Mouse (Mus musculus): Measurements from ENCODE around the gene Gm49373. TPM values are rescaled to one million over a fixed set of nuclear protein-coding genes. Genes with fewer than 3 reads are reported as not detected.

The Gm49373 gene
- polyA plus RNA-seq, 1 experiment from 2014 or later: 0.82 TPM

DNA sequence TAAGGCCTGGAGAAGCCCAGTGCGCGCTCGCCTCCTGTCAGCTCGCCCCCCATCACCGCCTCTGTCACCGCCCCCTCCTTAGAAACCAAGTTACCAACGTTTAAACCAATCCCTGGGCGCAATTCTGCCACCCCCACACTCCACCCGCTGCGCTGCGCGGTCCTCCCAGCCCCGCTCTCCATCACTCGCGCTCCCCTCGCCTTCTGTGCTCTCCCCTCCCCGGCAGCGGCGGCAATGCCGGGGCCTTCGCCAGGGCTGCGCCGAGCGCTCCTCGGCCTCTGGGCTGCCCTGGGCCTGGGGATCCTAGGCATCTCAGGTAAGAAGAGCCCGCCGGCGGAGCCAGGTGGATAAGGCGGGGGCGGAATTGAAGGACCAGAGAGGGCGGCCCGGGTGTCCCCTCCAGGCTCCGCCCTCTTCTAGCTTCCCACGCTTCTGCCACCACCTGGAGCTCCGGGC lies 41.0 kb downstream of the Gm49373 start, which contains the start of gene Icam5:
Icam5 (plus strand) TSS at position 178 of the 456 bp plus-strand sequence.
- Histone ChIP-seq H3K4me1 (peaks cover 74% of the 10 kb centered on the region), H3K9me3 (no peaks in the 10 kb centered on the region), H3K27ac (peak within 1 kb of the TSS; percentile 5; the same call in 1 of the 2 replicates), H3K36me3 (replicated peaks) (no peaks in the 10 kb centered on the region), H3K4me3 (peak within 1 kb of the TSS; percentile 50), H3K27me3 (ENCODE audit: poor library complexity, severe bottlenecking) (peaks cover 100% of the 10 kb centered on the region)
- under 1% methylated on average over 35 of the region's 35 CpGs for WGBS
- DNase-seq (ENCODE audit: extremely low spot score, low spot score): peak; percentile 39

DNA sequence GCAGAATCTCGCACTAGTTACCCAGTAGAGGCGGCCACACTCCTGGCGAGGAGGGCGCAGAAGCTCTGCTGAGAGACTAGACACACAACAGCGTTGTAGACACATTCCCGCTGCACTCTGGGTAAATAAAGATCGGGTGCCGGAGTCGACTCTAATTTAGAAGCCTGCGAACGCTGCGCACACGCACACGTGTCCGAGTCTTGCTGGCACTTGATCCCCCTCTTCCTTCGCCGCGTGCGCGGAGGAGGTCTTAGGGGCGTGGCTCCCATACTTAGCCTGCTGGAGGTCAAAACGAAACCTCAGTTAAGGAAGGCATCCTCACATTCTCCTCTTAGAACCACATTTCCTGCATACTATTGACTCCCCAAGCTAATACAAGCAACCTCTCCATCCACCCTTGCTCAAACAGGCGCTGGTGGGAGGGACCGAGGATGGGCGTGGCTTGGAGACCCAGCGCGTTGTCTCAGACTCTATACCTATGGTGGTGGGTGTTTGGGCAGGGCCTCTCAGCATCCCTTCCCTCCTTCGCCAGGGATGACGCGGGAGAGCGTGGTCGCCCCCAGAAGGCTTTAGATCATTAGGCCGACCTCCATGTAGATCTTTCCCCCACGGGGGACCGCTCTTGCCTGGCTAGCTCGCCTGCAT lies 41.5 kb downstream of the Gm49373 start:
- DNase-seq (ENCODE audit: extremely low spot score, low spot score): peak; percentile 60
- 0% methylated on average over 36 of the region's 36 CpGs for WGBS
- Histone ChIP-seq H3K4me1 (peaks cover 68% of the 10 kb centered on the region), H3K36me3 (replicated peaks) (no peaks in the 10 kb centered on the region), H3K27ac (no peak overlapping the region), H3K4me3 (peak overlapping the region; percentile 50), H3K9me3 (no peaks in the 10 kb centered on the region), H3K27me3 (ENCODE audit: poor library complexity, severe bottlenecking) (peaks cover 100% of the 10 kb centered on the region)

DNA sequence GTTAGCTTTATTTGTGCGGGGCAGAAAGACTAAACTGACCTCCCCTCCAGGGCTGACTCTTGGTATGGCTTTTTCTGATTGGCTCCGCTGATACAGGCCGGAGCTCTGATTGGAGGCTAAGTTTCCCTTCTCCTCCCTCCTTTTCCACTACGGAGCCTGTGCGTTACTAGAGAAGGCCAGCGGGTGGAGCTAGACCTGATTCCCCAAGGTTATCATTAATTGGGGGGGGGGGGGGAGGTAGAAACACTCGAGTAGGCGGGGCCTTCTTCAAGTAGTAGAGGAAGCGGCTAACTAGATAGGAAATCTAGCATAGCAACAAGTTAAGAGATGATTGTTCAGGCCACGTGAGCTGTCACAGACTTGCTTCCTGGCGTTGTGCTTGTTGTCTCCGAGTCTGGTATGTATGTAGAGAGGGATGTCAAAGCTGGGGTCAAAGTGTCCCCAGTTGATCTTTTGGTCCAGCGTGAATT lies 42.1 kb downstream of the Gm49373 start:
- peaks cover 63% of the 10 kb centered on the region for H3K4me1 ChIP-seq

DNA sequence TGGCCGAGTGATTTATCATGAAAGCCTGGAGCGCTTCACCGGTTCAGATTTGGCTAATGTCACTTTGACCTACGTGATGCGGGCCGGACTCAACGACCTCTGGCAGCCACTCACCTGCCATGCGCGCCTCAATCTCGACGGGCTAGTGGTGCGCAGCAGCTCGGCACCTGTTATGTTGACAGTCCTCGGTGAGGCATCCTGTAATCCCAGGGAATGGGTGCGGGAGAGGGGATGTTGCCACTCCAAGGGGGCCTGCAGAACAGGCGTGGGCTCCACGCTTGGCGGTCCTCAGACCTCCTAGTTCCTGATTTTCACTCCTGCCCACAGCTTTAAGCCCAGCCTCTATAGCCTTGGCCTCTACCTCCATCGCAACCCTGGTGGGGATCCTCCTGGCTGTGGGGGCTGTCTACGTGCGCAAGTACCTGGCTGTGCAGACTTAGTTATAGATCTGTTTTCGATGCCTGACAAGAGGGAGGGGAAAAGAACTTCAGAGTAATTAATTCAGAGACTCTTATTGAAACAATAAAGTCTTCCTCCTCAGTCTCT lies 42.8 kb downstream of the Gm49373 start:
- 21% methylated on average over 22 of the region's 22 CpGs for WGBS

More for the DNA sequence above, 42.1 kb downstream of the Gm49373 start:
- Histone ChIP-seq H3K27me3 (ENCODE audit: poor library complexity, severe bottlenecking) (peaks cover 100% of the 10 kb centered on the region), H3K27ac (no peak overlapping the region), H3K9me3 (no peaks in the 10 kb centered on the region), H3K36me3 (replicated peaks) (no peaks in the 10 kb centered on the region), H3K4me3 (peak overlapping the region; percentile 50)
- peak; percentile 81 for DNase-seq (ENCODE audit: extremely low spot score, low spot score)
- WGBS: under 1% methylated on average over 13 of the region's 13 CpGs

DNA sequence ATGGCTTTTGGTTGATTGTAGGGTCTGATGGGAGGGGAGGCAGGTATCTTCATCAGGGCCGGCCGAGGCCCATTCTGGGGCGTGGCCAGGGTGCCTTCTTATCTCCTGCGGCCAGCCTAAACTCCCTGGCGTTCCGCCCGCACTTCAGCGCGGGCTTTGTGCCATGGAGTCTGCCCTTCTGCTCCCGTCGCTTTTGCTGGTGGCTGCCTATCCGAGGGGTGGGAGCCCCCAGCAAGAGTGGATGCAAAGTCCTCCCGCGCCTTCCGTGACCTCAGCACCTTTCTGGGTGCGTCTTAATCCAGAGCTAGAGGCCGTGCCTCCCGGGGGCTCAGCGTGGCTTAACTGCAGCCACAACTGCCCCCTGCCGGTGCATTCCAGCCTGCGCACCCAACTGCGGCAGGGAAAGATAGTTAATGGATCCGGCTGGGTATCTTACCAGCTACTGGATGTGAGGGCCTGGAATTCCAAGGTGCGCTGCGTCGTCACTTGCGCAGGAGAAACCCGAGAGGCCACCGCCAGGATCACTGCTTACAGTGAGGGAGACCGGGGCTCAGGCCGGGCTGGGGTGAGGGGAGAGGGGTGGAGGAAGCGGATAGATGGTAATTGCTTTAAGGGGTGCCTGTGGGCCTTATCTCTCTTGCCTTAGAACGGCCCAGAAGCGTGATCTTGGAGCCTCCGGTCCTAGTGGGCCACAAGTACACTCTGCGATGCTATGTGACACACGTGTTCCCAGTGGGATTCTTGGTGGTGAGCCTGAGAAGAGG lies 43.4 kb downstream of the Gm49373 start, which contains the start of gene Icam4:
Icam4 (plus strand) TSS at position 83 of the 764 bp plus-strand sequence.
- Histone ChIP-seq H3K36me3 (replicated peaks) (no peaks in the 10 kb centered on the region), H3K27me3 (ENCODE audit: poor library complexity, severe bottlenecking) (peaks cover 95% of the 10 kb centered on the region), H3K4me1 (peaks cover 52% of the 10 kb centered on the region), H3K9me3 (no peaks in the 10 kb centered on the region), H3K27ac (peak within 1 kb of the TSS; percentile 76), H3K4me3 (peak within 1 kb of the TSS; percentile 50)
- 1% methylated on average over 37 of the region's 37 CpGs for WGBS
- peak; percentile 79 for DNase-seq (ENCODE audit: extremely low spot score, low spot score)

More for the DNA sequence above, 42.8 kb downstream of the Gm49373 start:
- 0 out of 2 replicates have a peak overlapping the region, but pooled peaks have one; percentile 76 for H3K27ac ChIP-seq
- no peaks in the 10 kb centered on the region for H3K36me3 ChIP-seq (replicated peaks)
- H3K4me1 ChIP-seq: peaks cover 59% of the 10 kb centered on the region
- H3K4me3 ChIP-seq: peak overlapping the region; percentile 50
- H3K9me3 ChIP-seq: no peaks in the 10 kb centered on the region
- no peak for DNase-seq (ENCODE audit: extremely low spot score, low spot score)
- peaks cover 100% of the 10 kb centered on the region for H3K27me3 ChIP-seq (ENCODE audit: poor library complexity, severe bottlenecking)

DNA sequence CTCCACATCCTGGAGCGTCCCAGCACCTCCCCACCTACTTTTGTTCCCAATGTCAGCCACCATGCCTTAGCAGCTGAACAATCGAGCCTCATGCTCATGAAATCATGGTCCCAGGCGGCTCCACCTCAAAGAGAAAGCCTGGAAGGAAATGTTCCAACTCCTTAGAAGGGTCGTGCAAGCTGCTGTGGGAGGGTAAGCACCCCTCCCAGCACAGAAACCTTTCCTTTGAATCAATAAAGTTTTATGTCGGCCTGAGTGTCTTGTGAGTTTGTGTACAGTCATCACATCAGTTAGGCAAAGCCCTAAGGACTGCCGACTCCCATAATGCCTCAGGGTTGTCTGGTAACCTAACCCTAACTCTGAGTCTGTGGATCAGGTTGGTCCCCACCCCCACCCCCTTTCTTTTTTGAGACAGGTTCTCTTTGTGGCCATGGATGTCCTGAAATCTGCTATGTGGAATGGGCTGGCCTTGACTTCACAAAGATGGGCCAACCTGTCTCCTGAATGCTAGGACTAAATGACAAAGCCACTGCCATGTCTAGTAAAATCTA lies 44.3 kb downstream of the Gm49373 start:
- peaks cover 50% of the 10 kb centered on the region for H3K4me1 ChIP-seq
- DNase-seq (ENCODE audit: extremely low spot score, low spot score): no peak
- 0 out of 2 replicates have a peak overlapping the region, but pooled peaks have one; percentile 50 for H3K4me3 ChIP-seq
- WGBS: 75% methylated on average over 6 of the region's 6 CpGs
- no peak overlapping the region for H3K27ac ChIP-seq
- H3K9me3 ChIP-seq: no peaks in the 10 kb centered on the region
- H3K27me3 ChIP-seq (ENCODE audit: poor library complexity, severe bottlenecking): peaks cover 87% of the 10 kb centered on the region
- H3K36me3 ChIP-seq (replicated peaks): no peaks in the 10 kb centered on the region

DNA sequence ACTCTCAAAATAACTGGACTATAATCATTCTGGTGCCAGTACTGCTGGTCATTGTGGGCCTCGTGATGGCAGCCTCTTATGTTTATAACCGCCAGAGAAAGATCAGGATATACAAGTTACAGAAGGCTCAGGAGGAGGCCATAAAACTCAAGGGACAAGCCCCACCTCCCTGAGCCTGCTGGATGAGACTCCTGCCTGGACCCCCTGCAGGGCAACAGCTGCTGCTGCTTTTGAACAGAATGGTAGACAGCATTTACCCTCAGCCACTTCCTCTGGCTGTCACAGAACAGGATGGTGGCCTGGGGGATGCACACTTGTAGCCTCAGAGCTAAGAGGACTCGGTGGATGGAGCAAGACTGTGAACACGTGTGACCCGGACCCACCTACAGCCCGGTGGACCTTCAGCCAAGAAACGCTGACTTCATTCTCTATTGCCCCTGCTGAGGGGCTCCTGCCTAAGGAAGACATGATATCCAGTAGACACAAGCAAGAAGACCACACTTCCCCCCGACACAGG lies 45.1 kb downstream of the Gm49373 start:
- no peak for DNase-seq (ENCODE audit: extremely low spot score, low spot score)
- Histone ChIP-seq H3K4me3 (no peak overlapping the region), H3K4me1 (peaks cover 42% of the 10 kb centered on the region), H3K36me3 (replicated peaks) (no peaks in the 10 kb centered on the region), H3K27me3 (ENCODE audit: poor library complexity, severe bottlenecking) (peaks cover 79% of the 10 kb centered on the region), H3K27ac (no peak overlapping the region), H3K9me3 (no peaks in the 10 kb centered on the region)
- 56% methylated on average over 8 of the region's 8 CpGs for WGBS

DNA sequence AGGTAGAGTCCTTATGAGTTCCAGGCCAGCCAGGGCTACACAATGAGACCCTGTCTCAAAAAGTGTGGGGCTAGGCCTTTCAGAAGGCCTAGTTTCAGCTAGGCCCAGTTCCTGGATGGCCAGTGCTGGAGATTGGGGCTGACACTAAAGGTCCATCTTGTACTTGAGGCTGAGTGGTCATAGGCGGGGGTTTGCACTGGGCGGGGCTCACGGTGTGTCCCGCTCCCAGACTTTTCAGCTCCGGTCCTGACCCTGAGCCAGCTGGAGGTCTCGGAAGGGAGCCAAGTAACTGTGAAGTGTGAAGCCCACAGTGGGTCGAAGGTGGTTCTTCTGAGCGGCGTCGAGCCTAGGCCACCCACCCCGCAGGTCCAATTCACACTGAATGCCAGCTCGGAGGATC lies 46.0 kb downstream of the Gm49373 start:
- Histone ChIP-seq H3K4me1 (peaks cover 32% of the 10 kb centered on the region), H3K4me3 (no peak overlapping the region), H3K36me3 (replicated peaks) (no peaks in the 10 kb centered on the region), H3K9me3 (no peaks in the 10 kb centered on the region), H3K27ac (no peak overlapping the region), H3K27me3 (ENCODE audit: poor library complexity, severe bottlenecking) (peaks cover 71% of the 10 kb centered on the region)
- DNase-seq (ENCODE audit: extremely low spot score, low spot score): no peak
- 84% methylated on average over 12 of the region's 12 CpGs for WGBS

DNA sequence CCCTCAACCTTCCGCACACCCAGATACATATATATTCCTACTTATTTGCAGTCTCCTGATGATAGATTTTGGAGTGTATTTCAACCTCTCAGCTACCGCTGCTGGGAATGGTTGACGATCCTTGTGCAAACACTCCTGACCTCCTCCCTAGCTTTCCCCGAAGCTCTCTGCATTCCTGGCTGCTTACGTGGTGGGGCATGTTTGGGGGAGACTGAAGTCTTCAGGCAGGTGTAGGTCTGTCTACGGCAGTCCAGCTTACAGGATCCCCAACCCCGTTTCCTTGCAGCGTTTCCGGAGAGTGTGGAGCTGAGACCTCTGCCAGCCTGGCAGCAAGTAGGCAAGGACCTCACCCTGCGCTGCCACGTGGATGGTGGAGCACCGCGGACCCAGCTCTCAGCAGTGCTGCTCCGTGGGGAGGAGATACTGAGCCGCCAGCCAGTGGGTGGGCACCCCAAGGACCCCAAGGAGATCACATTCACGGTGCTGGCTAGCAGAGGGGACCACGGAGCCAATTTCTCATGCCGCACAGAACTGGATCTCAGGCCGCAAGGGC lies 47.6 kb downstream of the Gm49373 start:
- no peak overlapping the region for H3K27ac ChIP-seq
- DNase-seq (ENCODE audit: extremely low spot score, low spot score): no peak
- 74% methylated on average over 19 of the region's 19 CpGs for WGBS
- H3K36me3 ChIP-seq (replicated peaks): no peaks in the 10 kb centered on the region
- H3K4me3 ChIP-seq: no peak overlapping the region
- peaks cover 17% of the 10 kb centered on the region for H3K4me1 ChIP-seq
- H3K9me3 ChIP-seq: no peaks in the 10 kb centered on the region
- H3K27me3 ChIP-seq (ENCODE audit: poor library complexity, severe bottlenecking): peaks cover 63% of the 10 kb centered on the region

DNA sequence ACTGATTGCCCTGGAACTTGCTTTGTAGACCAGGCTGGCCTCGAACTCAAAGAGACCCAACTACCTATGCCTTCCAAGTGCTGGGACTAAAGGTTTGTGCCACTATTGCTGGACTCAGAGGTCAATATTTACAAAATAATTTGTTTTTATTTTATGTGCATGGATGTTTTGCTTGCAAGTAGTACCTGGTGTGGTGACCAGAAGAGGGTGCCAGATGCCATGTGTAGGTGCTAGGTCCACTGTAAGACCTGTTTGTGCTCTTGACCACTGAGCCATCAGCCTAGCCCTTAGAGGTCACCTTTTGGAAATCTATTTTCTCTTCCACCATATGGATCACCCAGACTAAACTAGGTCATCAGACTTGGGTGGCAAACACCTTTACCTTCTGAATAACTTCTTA lies 50.2 kb downstream of the Gm49373 start:
- peaks cover under 1% of the 10 kb centered on the region; the same call in 1 of the 2 replicates for H3K4me1 ChIP-seq
- H3K27me3 ChIP-seq (ENCODE audit: poor library complexity, severe bottlenecking): peaks cover 54% of the 10 kb centered on the region
- 87% methylated on average over 1 of the region's 1 CpGs for WGBS

DNA sequence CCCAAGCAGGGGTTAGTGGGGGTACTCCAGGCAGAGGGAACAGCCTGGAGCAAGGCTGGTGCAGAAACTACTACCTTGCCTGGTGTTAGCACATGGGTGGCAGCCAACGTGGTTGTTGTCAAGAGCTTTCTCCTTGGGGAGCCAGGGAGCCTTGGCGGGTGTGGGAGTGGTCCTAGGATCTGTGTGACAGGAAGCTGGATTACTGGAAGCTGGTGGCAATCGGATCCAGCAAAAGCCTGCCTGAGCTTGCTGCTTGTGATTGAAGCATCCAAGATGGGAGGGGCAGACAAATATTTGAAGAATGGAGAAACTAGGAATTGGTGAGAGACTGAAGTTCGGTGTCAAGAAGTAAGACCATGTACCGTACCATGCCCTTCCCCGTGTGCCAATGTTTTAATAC lies 50.6 kb downstream of the Gm49373 start:
- Histone ChIP-seq H3K27ac (no peak overlapping the region), H3K27me3 (ENCODE audit: poor library complexity, severe bottlenecking) (peaks cover 54% of the 10 kb centered on the region), H3K36me3 (replicated peaks) (no peaks in the 10 kb centered on the region), H3K9me3 (no peaks in the 10 kb centered on the region), H3K4me1 (no peaks in the 10 kb centered on the region; the same call in 1 of the 2 replicates), H3K4me3 (no peak overlapping the region)
- no peak for DNase-seq (ENCODE audit: extremely low spot score, low spot score)
- 66% methylated on average over 6 of the region's 6 CpGs for WGBS

More for the DNA sequence above, 50.2 kb downstream of the Gm49373 start:
- Histone ChIP-seq H3K9me3 (no peaks in the 10 kb centered on the region), H3K36me3 (replicated peaks) (no peaks in the 10 kb centered on the region), H3K27ac (no peak overlapping the region), H3K4me3 (no peak overlapping the region)
- no peak for DNase-seq (ENCODE audit: extremely low spot score, low spot score)

DNA sequence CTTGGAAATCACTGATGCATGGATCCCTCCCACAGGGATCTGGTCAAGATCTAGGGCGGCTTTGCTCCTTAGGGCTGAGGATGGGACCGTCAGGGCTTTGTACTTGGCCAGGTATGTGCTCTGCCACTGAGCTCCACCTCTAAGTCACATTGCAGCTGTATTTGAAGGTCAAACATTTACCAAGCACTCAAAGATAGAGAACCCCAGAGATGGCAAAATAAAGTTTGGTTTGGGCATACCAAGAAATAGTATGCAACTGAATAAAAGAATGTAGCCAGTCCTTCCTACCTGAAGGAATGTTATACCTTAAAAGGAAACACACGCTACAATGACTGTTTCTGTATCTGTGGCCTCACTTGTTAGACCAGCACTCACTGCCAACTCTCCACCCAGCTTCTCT lies 51.5 kb downstream of the Gm49373 start:
- peaks cover 54% of the 10 kb centered on the region for H3K27me3 ChIP-seq (ENCODE audit: poor library complexity, severe bottlenecking)
- H3K9me3 ChIP-seq: no peaks in the 10 kb centered on the region
- no peak for DNase-seq (ENCODE audit: extremely low spot score, low spot score)
- WGBS: 87% methylated on average over 3 of the region's 3 CpGs
- H3K36me3 ChIP-seq (replicated peaks): no peaks in the 10 kb centered on the region
- H3K4me1 ChIP-seq: peaks cover 4% of the 10 kb centered on the region; the same call in 1 of the 2 replicates
- H3K27ac ChIP-seq: no peak overlapping the region
- no peak overlapping the region for H3K4me3 ChIP-seq

Data from forebrain, embryonic 10.5 days (tissue).